Mouse (Mus musculus): ENCODE data around the gene Raly. TPM values are rescaled to one million over a fixed set of nuclear protein-coding genes. Genes with fewer than 3 reads are reported as not detected.
"Not testable (repeated sequence)": the region's sequence is repeated elsewhere in the genome, so short reads cannot be mapped to it uniquely, and the experiment has no call there.

Gene Raly
- polyA plus RNA-seq, 1 experiment from 2014 or later: 115 TPM

GRCm38 (mm10) chr2:154908223-154908622 lies 117.3 kb downstream of the Raly start:
- not testable (repeated sequence) for H3K4me3 ChIP-seq (ENCODE audit: inconsistent target); H3K79me2 ChIP-seq (ENCODE audit: inconsistent target); H3K36me3 ChIP-seq (ENCODE audit: inconsistent target); H3K27ac ChIP-seq
- WGBS (ENCODE audit: missing documents): 0% methylated on average over 1 of the region's 2 CpGs

- WGBS (ENCODE audit: missing documents): 89% methylated on average over 6 of the region's 6 CpGs
- H3K27ac ChIP-seq: no peak overlapping the region
- no peak overlapping the region for H3K4me3 ChIP-seq (ENCODE audit: inconsistent target)
- no peaks in the 10 kb centered on the region for H3K36me3 ChIP-seq (ENCODE audit: inconsistent target)
- H3K79me2 ChIP-seq (ENCODE audit: inconsistent target): no peaks in the 10 kb centered on the region
These were observed 118.9 kb downstream of the Raly start for GRCm38 (mm10) chr2:154909789-154910188.

- no peaks in the 10 kb centered on the region for H3K79me2 ChIP-seq (ENCODE audit: inconsistent target)
- 91% methylated on average over 12 of the region's 12 CpGs for WGBS (ENCODE audit: missing documents)
- H3K4me3 ChIP-seq (ENCODE audit: inconsistent target): no peak overlapping the region
- no peaks in the 10 kb centered on the region for H3K36me3 ChIP-seq (ENCODE audit: inconsistent target)
- no peak overlapping the region for H3K27ac ChIP-seq
These were observed 125.1 kb downstream of the Raly start for GRCm38 (mm10) chr2:154915922-154916541.

DNA sequence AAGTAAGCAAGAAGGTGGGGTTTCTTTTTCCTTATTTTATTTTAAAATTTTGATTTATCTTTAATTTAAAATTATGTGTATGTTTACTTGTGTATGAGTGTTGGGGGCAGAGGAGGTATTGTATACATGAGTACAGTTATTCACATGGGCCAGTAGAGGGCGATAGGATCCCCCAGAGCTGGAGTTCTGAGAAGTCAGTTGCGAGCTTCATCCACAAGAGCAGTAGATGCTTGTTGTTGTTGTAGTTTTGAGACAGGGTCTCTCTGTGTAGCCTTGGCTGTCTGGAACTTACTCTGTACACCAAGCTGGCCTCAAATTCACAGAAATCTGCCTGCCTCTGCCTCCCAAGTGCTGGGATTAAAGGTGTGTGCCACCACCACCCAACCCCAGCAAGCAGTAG lies 125.7 kb downstream of the Raly start:
- WGBS (ENCODE audit: missing documents): 17% methylated on average over 2 of the region's 2 CpGs
- Histone ChIP-seq H3K4me3 (ENCODE audit: inconsistent target) (no peak overlapping the region), H3K27ac (no peak overlapping the region), H3K36me3 (ENCODE audit: inconsistent target) (no peaks in the 10 kb centered on the region), H3K79me2 (ENCODE audit: inconsistent target) (no peaks in the 10 kb centered on the region)

Other genes starting within 250 kb of the Raly start
- gene 1700003F12Rik, start 244.0 kb upstream of the Raly start, polyA plus RNA-seq (2018): 1.3 to 7.5 TPM (median 3.9 TPM) in 3 replicates
- not detected in 3 replicates for gene Actl10, start 239.3 kb upstream of the Raly start, polyA plus RNA-seq (2018)
- gene Necab3, start 232.2 kb upstream of the Raly start, polyA plus RNA-seq (2018): 0.10 to 0.91 TPM in 2 of 3 replicates, not detected in the other
- 14.1 to 33.2 TPM (median 21.6 TPM) in 3 replicates for gene E2f1, start 221.2 kb upstream of the Raly start, polyA plus RNA-seq (2018)
- gene Pxmp4, start 187.4 kb upstream of the Raly start, polyA plus RNA-seq (2018): 9.5 to 12.3 TPM (median 11.9 TPM) in 3 replicates
- gene Zfp341, start 177.8 kb upstream of the Raly start, polyA plus RNA-seq (2018): 1.6 to 1.9 TPM (median 1.8 TPM) in 3 replicates
- gene 4930519P11Rik, start 177.7 kb upstream of the Raly start, polyA plus RNA-seq (2018): not detected in 3 replicates
- gene Chmp4b, start 139.4 kb upstream of the Raly start, polyA plus RNA-seq (2018): 337 to 461 TPM (median 343 TPM) in 3 replicates
- gene Gm14214, start 21.1 kb upstream of the Raly start, polyA plus RNA-seq (2018): not detected in 3 replicates
- gene a, start 306 bp downstream of the Raly start, polyA plus RNA-seq (2018): not detected in 3 replicates
- 113 to 188 TPM (median 127 TPM) in 3 replicates for gene Eif2s2, start 101.8 kb downstream of the Raly start, polyA plus RNA-seq (2018)
- gene Gm14226, start 227.2 kb downstream of the Raly start, polyA plus RNA-seq (2018): not detected in 3 replicates

Data from macrophage (primary cell).